Mouse (Mus musculus) neural tube, embryonic 15.5 days (tissue): ENCODE data around the gene Sap30. TPM values are rescaled to one million over a fixed set of nuclear protein-coding genes. Genes with fewer than 3 reads are reported as not detected.

Source experiments
- ATAC-seq: fragments of 200-750 bp; cut with Nextera tagmentation; 2 replicates; pipeline ENCODE4 v1.8.0; 2017; ENCODE audit warnings: mild to moderate bottlenecking, moderate TSS enrichment, moderate library complexity; ENCODE audit not compliant: low FRiP score
- H3K27ac ChIP-seq: fragments of 300-500 bp; sonication (generic); replicated peaks from 2 replicates; pipeline ENCODE4 v1.5.1; 2015; ENCODE audit warnings: mild to moderate bottlenecking, inconsistent platforms
- H3K27me3 ChIP-seq: fragments of 300-500 bp; sonication (generic); replicated peaks from 2 replicates; pipeline ENCODE4 v1.6.1; 2015; ENCODE audit warnings: inconsistent platforms
- H3K36me3 ChIP-seq: fragments of 300-500 bp; sonication (generic); 2 replicates; pipeline ENCODE4 v1.6.1; 2015; ENCODE audit warnings: inconsistent platforms
- H3K4me1 ChIP-seq: fragments of 300-500 bp; sonication (generic); 2 replicates; pipeline ENCODE4 v1.6.1; 2015; ENCODE audit warnings: inconsistent platforms
- H3K4me2 ChIP-seq: fragments of 300-500 bp; sonication (generic); 2 replicates; pipeline ENCODE4 v1.6.1; 2015; ENCODE audit warnings: inconsistent platforms, mild to moderate bottlenecking, moderate library complexity
- H3K4me3 ChIP-seq: fragments of 300-500 bp; sonication (generic); replicated peaks from 2 replicates; pipeline ENCODE4 v1.5.1; 2015; ENCODE audit warnings: mild to moderate bottlenecking, inconsistent platforms
- H3K9ac ChIP-seq: fragments of 300-500 bp; sonication (generic); replicated peaks from 2 replicates; pipeline ENCODE4 v1.6.1; 2015; ENCODE audit warnings: mild to moderate bottlenecking, inconsistent platforms
- H3K9me3 ChIP-seq: fragments of 300-500 bp; sonication (generic); replicated peaks from 2 replicates; pipeline ENCODE4 v1.6.1; 2016; ENCODE audit warnings: inconsistent platforms
- WGBS: fragments of 180-500 bp; shearing (Covaris S2); methylation state at CpG from one replicate; pipeline ENCODE4 v1.1.7; 2015; ENCODE audit warnings: mixed read lengths; 5-methylcytosine and 5-hydroxymethylcytosine counted together
- polyA plus RNA-seq: library from polyadenylated mRNA; unstranded; fragments of >200 nt; fragmentation: Nextera tagmentation; extraction: Ambion mirVana; gene quantifications from 2 replicates; pipeline ENCODE4 v1.2.1, GENCODE M21; 2015

Sap30 gene
- polyA plus RNA-seq, 1 experiment from 2014 or later: 25.0 TPM

GRCm38 (mm10) chr8:57491873-57492272, 4.2 kb upstream of the Sap30 start:
- no peaks in the 10 kb centered on the region for H3K27me3 ChIP-seq
- WGBS: 95% methylated on average over 4 of the region's 4 CpGs
- ATAC-seq: no peak
- H3K4me3 ChIP-seq: no peak overlapping the region
- no peak overlapping the region for H3K4me2 ChIP-seq
- H3K36me3 ChIP-seq: no peaks in the 10 kb centered on the region
- no peak overlapping the region for H3K27ac ChIP-seq
- no peaks in the 10 kb centered on the region for H3K9me3 ChIP-seq
- H3K9ac ChIP-seq: no peak overlapping the region
- peaks cover 4% of the 10 kb centered on the region; the same call in 1 of the 2 replicates for H3K4me1 ChIP-seq

DNA sequence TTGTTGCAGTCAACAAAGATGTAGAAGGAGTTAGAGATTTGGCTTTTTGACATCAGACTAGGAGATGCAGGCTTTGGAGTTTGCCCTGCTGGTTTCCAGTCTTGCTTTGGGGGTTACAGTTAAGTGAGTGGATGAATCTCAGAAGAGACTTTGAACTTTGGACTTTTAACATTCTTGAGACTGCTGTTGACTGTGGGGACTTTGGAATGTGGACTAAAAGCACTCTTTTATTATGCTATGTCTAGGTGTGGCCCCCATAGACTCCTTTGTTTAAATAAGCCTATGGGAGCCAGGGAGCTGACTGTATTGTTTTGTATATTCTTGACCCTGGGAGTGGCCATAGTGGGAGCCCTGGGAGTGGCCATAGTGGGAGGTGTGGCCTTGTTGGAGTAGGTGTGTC, 2.2 kb upstream of the Sap30 start:
- H3K4me3 ChIP-seq: no peak overlapping the region
- ATAC-seq: no peak

GRCm38 (mm10) chr8:57489366-57489765, 1.7 kb upstream of the Sap30 start:
- Histone ChIP-seq H3K4me3 (no peak overlapping the region), H3K27me3 (no peaks in the 10 kb centered on the region), H3K4me2 (no peak overlapping the region), H3K9me3 (no peaks in the 10 kb centered on the region), H3K9ac (no peak overlapping the region), H3K36me3 (no peaks in the 10 kb centered on the region), H3K27ac (no peak overlapping the region), H3K4me1 (peaks cover 12% of the 10 kb centered on the region)
- no peak for ATAC-seq
- 97% methylated on average over 1 of the region's 1 CpGs for WGBS

More for the DNA sequence above, 2.2 kb upstream of the Sap30 start:
- H3K4me1 ChIP-seq: peaks cover 12% of the 10 kb centered on the region
- H3K9me3 ChIP-seq: no peaks in the 10 kb centered on the region
- H3K9ac ChIP-seq: no peak overlapping the region
- H3K36me3 ChIP-seq: no peaks in the 10 kb centered on the region
- no peak overlapping the region for H3K27ac ChIP-seq
- no peak overlapping the region for H3K4me2 ChIP-seq
- no peaks in the 10 kb centered on the region for H3K27me3 ChIP-seq

DNA sequence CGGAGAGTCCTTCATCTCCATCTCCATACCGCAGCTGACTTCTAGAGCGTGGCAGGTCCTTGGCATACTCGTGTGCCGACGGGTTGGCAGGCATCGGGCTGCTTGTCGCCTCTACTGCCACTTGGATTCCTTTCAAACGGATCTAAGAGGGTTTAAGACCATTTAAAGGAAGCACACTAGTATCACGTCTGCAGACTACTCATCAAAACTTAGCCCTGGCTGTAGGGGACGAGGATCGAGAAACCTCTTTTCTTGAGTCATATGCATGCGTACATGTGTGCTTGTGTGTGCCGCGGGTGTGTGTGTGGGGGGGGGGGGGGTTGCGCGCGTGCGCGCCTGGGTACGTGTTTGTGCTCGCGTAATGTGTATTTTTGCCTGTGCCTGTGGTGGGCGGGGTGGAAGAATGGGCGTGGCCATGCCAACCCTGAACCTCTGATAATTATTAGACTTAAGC, 679 bp upstream of the Sap30 start:
- peak overlapping the region; percentile 87 for H3K4me2 ChIP-seq
- H3K27me3 ChIP-seq: no peaks in the 10 kb centered on the region
- peak overlapping the region; percentile 55 for H3K9ac ChIP-seq
- peak overlapping the region; percentile 93 for H3K4me3 ChIP-seq
- H3K27ac ChIP-seq: peak overlapping the region; percentile 95
- no peaks in the 10 kb centered on the region for H3K36me3 ChIP-seq
- peaks cover 12% of the 10 kb centered on the region for H3K4me1 ChIP-seq
- ATAC-seq: peak; percentile 60
- 2% methylated on average over 25 of the region's 25 CpGs for WGBS
- no peaks in the 10 kb centered on the region for H3K9me3 ChIP-seq

DNA sequence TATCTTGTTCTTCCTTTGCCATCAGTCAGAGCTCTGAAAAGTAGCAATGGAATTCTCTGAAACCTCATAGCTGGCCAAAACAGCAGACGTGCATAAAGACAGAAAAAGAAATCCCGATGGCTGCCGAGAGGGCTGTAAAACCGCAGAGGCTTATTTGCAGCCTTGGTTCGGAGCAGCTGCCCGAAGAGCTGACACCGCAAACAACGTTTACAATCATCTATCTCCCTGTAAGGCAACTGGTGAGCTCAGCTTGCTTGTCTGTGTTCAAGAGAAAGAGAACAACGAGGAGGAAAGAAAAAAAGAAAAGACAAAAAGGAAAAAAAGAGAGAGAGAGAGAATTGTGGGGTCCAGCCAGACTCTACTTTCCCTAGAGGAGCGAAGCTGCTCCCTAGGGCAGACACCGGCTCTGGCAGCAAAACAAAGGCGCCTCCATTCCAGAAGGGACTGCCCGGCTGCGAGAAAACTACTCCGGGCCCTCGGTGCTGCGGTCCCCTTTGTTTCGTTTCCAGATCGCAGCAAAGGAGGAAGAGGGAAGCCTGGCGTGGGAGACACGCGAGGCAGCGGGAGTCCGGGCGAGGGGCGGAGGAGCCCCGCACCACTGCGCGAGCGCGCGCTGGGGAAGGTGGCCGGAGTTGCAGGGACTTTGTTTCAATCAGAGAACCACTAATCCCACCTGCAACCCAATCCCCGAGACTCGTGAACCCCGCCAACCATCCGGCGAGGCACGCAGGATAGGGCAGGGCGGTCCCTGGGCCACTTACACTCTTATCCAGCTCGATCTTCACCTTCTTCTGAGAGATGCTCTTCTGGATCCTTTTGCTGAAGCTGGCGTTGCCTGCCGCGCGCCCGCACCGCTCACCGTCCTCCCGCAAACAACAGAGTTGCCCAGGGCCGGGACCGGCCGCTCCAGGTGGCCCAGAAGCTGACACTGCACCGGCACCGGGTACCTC, 894 bp downstream of the Sap30 start:
- H3K9me3 ChIP-seq: no peaks in the 10 kb centered on the region
- H3K4me1 ChIP-seq: peaks cover 12% of the 10 kb centered on the region
- ATAC-seq: peak; percentile 74
- H3K27ac ChIP-seq: peak overlapping the region; percentile 95
- H3K36me3 ChIP-seq: peaks cover 9% of the 10 kb centered on the region
- H3K4me3 ChIP-seq: peak overlapping the region; percentile 93
- H3K4me2 ChIP-seq: peak overlapping the region; percentile 87
- H3K9ac ChIP-seq: peak overlapping the region; percentile 83
- under 1% methylated on average over 54 of the region's 54 CpGs for WGBS
- H3K27me3 ChIP-seq: no peaks in the 10 kb centered on the region

DNA sequence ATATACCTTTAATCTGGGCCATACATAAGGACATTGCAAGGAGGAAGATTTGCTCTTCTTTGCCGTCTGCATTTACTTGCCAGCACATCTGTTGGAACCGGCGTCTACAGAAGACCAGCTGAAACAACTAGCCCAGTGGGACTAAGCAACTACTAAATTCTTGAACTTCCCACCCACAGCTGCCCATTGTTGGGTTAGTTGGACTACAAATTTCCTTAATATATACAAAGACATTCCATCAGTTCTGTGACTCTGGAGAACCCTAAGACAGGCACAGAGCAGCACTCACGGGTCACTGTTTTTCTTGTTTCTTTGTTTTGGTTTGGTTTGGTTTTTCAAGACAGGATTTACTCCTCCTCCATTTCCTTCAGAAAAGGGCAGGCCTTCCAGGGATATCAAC, 7.1 kb downstream of the Sap30 start:
- Histone ChIP-seq H3K9ac (no peak overlapping the region), H3K4me3 (no peak overlapping the region), H3K36me3 (peaks cover 15% of the 10 kb centered on the region), H3K4me1 (peaks cover 5% of the 10 kb centered on the region), H3K27ac (no peak overlapping the region), H3K9me3 (no peaks in the 10 kb centered on the region), H3K4me2 (no peak overlapping the region), H3K27me3 (no peaks in the 10 kb centered on the region)
- ATAC-seq: no peak
- WGBS: 83% methylated on average over 4 of the region's 4 CpGs

DNA sequence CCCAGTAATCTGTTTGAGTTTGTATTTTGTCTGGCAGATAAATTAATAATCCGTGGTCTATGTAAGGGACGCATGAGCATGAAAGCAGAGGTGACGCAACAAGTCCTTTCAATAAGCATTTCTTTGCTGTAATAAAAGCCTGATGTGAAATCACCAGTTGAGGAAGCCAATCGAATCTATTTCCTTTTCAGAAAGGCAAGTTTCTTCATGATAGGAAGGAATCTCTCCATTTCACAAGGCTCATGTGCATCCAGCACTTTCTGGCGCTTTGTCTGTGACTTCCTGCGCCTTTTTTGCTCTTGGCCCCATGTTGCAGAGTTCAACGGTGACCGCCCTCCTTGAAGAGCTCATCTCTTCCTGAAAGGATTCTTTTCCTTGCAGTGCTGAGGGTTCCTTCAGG, 8.0 kb downstream of the Sap30 start:
- ATAC-seq: no peak
- no peaks in the 10 kb centered on the region for H3K4me1 ChIP-seq
- H3K4me2 ChIP-seq: no peak overlapping the region
- H3K36me3 ChIP-seq: peaks cover 15% of the 10 kb centered on the region
- 97% methylated on average over 8 of the region's 8 CpGs for WGBS
- no peak overlapping the region for H3K9ac ChIP-seq
- H3K27me3 ChIP-seq: no peaks in the 10 kb centered on the region
- H3K9me3 ChIP-seq: no peaks in the 10 kb centered on the region
- H3K27ac ChIP-seq: no peak overlapping the region
- H3K4me3 ChIP-seq: no peak overlapping the region

DNA sequence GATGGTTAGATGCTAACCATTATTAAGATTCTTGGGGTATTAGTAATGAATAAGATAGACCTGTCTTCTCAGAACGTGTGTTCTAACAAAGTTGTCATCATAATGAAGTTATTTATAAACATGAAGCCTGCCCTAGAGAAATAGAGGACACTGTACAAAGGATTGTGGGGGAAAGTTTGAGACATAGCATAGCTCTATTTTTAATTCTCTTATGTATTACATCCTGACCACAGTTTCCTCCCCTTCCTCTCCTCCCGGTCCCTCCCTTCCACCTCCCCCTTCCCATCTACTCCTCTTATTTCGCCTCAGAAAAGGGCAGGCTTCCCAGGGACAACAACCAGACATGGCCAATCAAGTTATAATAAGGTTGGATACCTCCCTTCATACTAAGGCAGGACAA, 9.3 kb downstream of the Sap30 start:
- H3K27me3 ChIP-seq: no peaks in the 10 kb centered on the region
- 74% methylated on average over 3 of the region's 3 CpGs for WGBS

GRCm38 (mm10) chr8:57473751-57474150, 13.9 kb downstream of the Sap30 start:
- no peaks in the 10 kb centered on the region for H3K9me3 ChIP-seq
- no peaks in the 10 kb centered on the region for H3K4me1 ChIP-seq
- H3K27me3 ChIP-seq: no peaks in the 10 kb centered on the region
- WGBS: 84% methylated on average over 6 of the region's 6 CpGs
- ATAC-seq: no peak
- H3K36me3 ChIP-seq: no peaks in the 10 kb centered on the region
- no peak overlapping the region for H3K27ac ChIP-seq
- no peak overlapping the region for H3K4me3 ChIP-seq
- no peak overlapping the region for H3K4me2 ChIP-seq
- no peak overlapping the region for H3K9ac ChIP-seq

More for the DNA sequence above, 9.3 kb downstream of the Sap30 start:
- H3K4me2 ChIP-seq: no peak overlapping the region
- H3K9me3 ChIP-seq: no peaks in the 10 kb centered on the region
- no peak overlapping the region for H3K9ac ChIP-seq
- peaks cover 15% of the 10 kb centered on the region for H3K36me3 ChIP-seq
- H3K27ac ChIP-seq: no peak overlapping the region
- no peaks in the 10 kb centered on the region for H3K4me1 ChIP-seq
- no peak for ATAC-seq
- H3K4me3 ChIP-seq: no peak overlapping the region

DNA sequence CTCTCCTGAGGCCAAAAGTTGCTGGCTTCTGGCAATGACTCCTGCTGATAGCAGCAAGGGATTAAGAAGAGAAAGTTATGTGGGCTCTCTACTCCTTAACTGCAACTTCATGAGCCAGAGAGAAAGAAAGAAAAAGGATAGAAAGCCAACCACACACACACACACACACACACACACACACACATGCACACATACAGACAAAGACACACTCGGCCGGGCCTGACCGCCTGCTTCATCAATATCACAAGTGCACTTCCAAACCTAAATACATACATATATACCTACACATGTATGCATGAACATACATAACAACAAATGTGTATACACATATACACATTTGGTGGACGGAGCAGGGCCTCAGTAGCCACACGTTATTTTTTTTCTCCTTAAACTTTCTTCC, 16.8 kb downstream of the Sap30 start:
- H3K4me3 ChIP-seq: no peak overlapping the region

GRCm38 (mm10) chr8:57468624-57469023, 19.0 kb downstream of the Sap30 start:
- 68% methylated on average over 5 of the region's 5 CpGs for WGBS
- ATAC-seq: no peak
- H3K36me3 ChIP-seq: no peaks in the 10 kb centered on the region
- no peaks in the 10 kb centered on the region for H3K27me3 ChIP-seq
- no peaks in the 10 kb centered on the region for H3K4me1 ChIP-seq
- no peaks in the 10 kb centered on the region for H3K9me3 ChIP-seq
- no peak overlapping the region for H3K9ac ChIP-seq
- H3K4me3 ChIP-seq: no peak overlapping the region
- H3K4me2 ChIP-seq: no peak overlapping the region
- no peak overlapping the region for H3K27ac ChIP-seq

More for the DNA sequence above, 16.8 kb downstream of the Sap30 start:
- Histone ChIP-seq H3K27ac (no peak overlapping the region), H3K9ac (no peak overlapping the region), H3K4me1 (no peaks in the 10 kb centered on the region), H3K36me3 (no peaks in the 10 kb centered on the region), H3K9me3 (no peaks in the 10 kb centered on the region), H3K27me3 (no peaks in the 10 kb centered on the region), H3K4me2 (no peak overlapping the region)
- no peak for ATAC-seq
- 94% methylated on average over 5 of the region's 5 CpGs for WGBS

GRCm38 (mm10) chr8:57463757-57464156, 23.9 kb downstream of the Sap30 start:
- Histone ChIP-seq H3K27me3 (no peaks in the 10 kb centered on the region), H3K36me3 (no peaks in the 10 kb centered on the region), H3K9me3 (no peaks in the 10 kb centered on the region), H3K4me3 (no peak overlapping the region), H3K27ac (no peak overlapping the region), H3K4me1 (no peaks in the 10 kb centered on the region), H3K9ac (no peak overlapping the region), H3K4me2 (no peak overlapping the region)
- ATAC-seq: no peak
- WGBS: 89% methylated on average over 3 of the region's 3 CpGs
